Mouse (Mus musculus) liver, embryonic 15.5 days (tissue): ENCODE measurements at regions not wholly inside any gene's neighbourhood (a gene's known extent, or its start where the extent isn't known, plus 50 kb on each side); places are given as distances from the start of the nearest gene placed in this dataset.

Experiments used
- ATAC-seq: fragments of 200-750 bp; cut with Nextera tagmentation; 2 replicates; pipeline ENCODE4 v1.8.0; 2017; ENCODE audit warnings: moderate number of reproducible peaks, mild to moderate bottlenecking, moderate library complexity; ENCODE audit not compliant: insufficient read depth
- H3K27ac ChIP-seq: fragments of 300-500 bp; sonication (generic); replicated peaks from 2 replicates; pipeline ENCODE4 v1.5.1; 2015; ENCODE audit warnings: mild to moderate bottlenecking, inconsistent platforms
- H3K27me3 ChIP-seq: fragments of 300-500 bp; sonication (generic); 2 replicates; pipeline ENCODE4 v1.6.1; 2015; ENCODE audit warnings: mild to moderate bottlenecking, inconsistent platforms
- H3K36me3 ChIP-seq: fragments of 300-500 bp; sonication (generic); replicated peaks from 2 replicates; pipeline ENCODE4 v1.6.1; 2015; ENCODE audit warnings: moderate library complexity, mild to moderate bottlenecking, inconsistent platforms
- H3K4me1 ChIP-seq: fragments of 300-500 bp; sonication (generic); replicated peaks from 2 replicates; pipeline ENCODE4 v1.6.1; 2015; ENCODE audit warnings: inconsistent platforms
- H3K4me2 ChIP-seq: fragments of 300-500 bp; sonication (generic); 2 replicates; pipeline ENCODE4 v1.6.1; 2015; ENCODE audit warnings: moderate library complexity, mild to moderate bottlenecking, inconsistent platforms
- H3K4me3 ChIP-seq: fragments of 300-500 bp; sonication (generic); replicated peaks from 2 replicates; pipeline ENCODE4 v1.5.1; 2015; ENCODE audit warnings: mild to moderate bottlenecking, inconsistent platforms
- H3K9ac ChIP-seq: fragments of 300-500 bp; sonication (generic); 2 replicates; pipeline ENCODE4 v1.6.1; 2015; ENCODE audit warnings: moderate library complexity, mild to moderate bottlenecking, inconsistent platforms
- H3K9me3 ChIP-seq: fragments of 300-500 bp; sonication (generic); replicated peaks from 2 replicates; pipeline ENCODE4 v1.6.1; 2016; ENCODE audit warnings: inconsistent platforms
- WGBS: fragments of 180-500 bp; shearing (Covaris S2); methylation state at CpG from one replicate; pipeline ENCODE4 v1.1.7; 2015; ENCODE audit warnings: mixed read lengths; ENCODE audit not compliant: insufficient replicate concordance; 5-methylcytosine and 5-hydroxymethylcytosine counted together

- H3K36me3 ChIP-seq: no peaks in the 10 kb centered on the region
- no peaks in the 10 kb centered on the region for H3K9me3 ChIP-seq
- whole genome bisulfite sequencing: 62% methylated on average over 3 of the region's 3 CpGs
- no peak overlapping the region for H3K9ac ChIP-seq
- no peak overlapping the region for H3K4me3 ChIP-seq
- H3K4me2 ChIP-seq: no peak overlapping the region
- H3K27me3 ChIP-seq: no peaks in the 10 kb centered on the region
- no peak for ATAC-seq
- H3K4me1 ChIP-seq: no peaks in the 10 kb centered on the region
- H3K27ac ChIP-seq: no peak overlapping the region
Measured at GRCm38 (mm10) chr4:31728149-31728516, 235.8 kb upstream of the Map3k7 start.

GRCm38 (mm10) chr4:31743776-31744175, 220.1 kb upstream of the Map3k7 start:
- H3K27me3 ChIP-seq: no peaks in the 10 kb centered on the region
- H3K36me3 ChIP-seq: no peaks in the 10 kb centered on the region
- no peaks in the 10 kb centered on the region for H3K4me1 ChIP-seq
- H3K4me2 ChIP-seq: no peak overlapping the region
- H3K27ac ChIP-seq: no peak overlapping the region
- H3K9ac ChIP-seq: no peak overlapping the region
- H3K9me3 ChIP-seq: no peaks in the 10 kb centered on the region
- 55% methylated on average over 3 of the region's 3 CpGs for WGBS
- no peak overlapping the region for H3K4me3 ChIP-seq
- no peak for ATAC-seq

- no peaks in the 10 kb centered on the region for H3K4me1 ChIP-seq
- H3K9ac ChIP-seq: no peak overlapping the region
- no peak overlapping the region for H3K27ac ChIP-seq
- no peaks in the 10 kb centered on the region for H3K27me3 ChIP-seq
- H3K4me3 ChIP-seq: no peak overlapping the region
- H3K9me3 ChIP-seq: no peaks in the 10 kb centered on the region
- 66% methylated on average over 4 of the region's 4 CpGs for WGBS
- H3K4me2 ChIP-seq: no peak overlapping the region
- no peaks in the 10 kb centered on the region for H3K36me3 ChIP-seq
- no peak for ATAC-seq
Measured at GRCm38 (mm10) chr4:31744431-31744830, 219.5 kb upstream of the Map3k7 start.

GRCm38 (mm10) chr4:31753677-31754312, 210.1 kb upstream of the Map3k7 start:
- no peak overlapping the region for H3K4me3 ChIP-seq
- no peaks in the 10 kb centered on the region for H3K4me1 ChIP-seq
- H3K4me2 ChIP-seq: no peak overlapping the region
- no peaks in the 10 kb centered on the region for H3K27me3 ChIP-seq
- ATAC-seq: no peak
- no peaks in the 10 kb centered on the region for H3K36me3 ChIP-seq
- H3K9ac ChIP-seq: no peak overlapping the region
- WGBS: 68% methylated on average over 5 of the region's 5 CpGs
- no peak overlapping the region for H3K27ac ChIP-seq
- no peaks in the 10 kb centered on the region for H3K9me3 ChIP-seq

- H3K27me3 ChIP-seq: no peaks in the 10 kb centered on the region
- no peak overlapping the region for H3K4me3 ChIP-seq
- no peaks in the 10 kb centered on the region for H3K36me3 ChIP-seq
- H3K9me3 ChIP-seq: no peaks in the 10 kb centered on the region
- no peak overlapping the region for H3K4me2 ChIP-seq
- no peak overlapping the region for H3K9ac ChIP-seq
- no peak for ATAC-seq
- H3K4me1 ChIP-seq: no peaks in the 10 kb centered on the region
- 16% methylated on average over 1 of the region's 1 CpGs for WGBS
- H3K27ac ChIP-seq: no peak overlapping the region
Measured at GRCm38 (mm10) chr4:31757126-31757525, 206.8 kb upstream of the Map3k7 start.

- Histone ChIP-seq H3K4me2 (no peak overlapping the region), H3K9me3 (no peaks in the 10 kb centered on the region), H3K9ac (no peak overlapping the region), H3K4me1 (no peaks in the 10 kb centered on the region), H3K4me3 (no peak overlapping the region), H3K27ac (no peak overlapping the region), H3K36me3 (no peaks in the 10 kb centered on the region), H3K27me3 (no peaks in the 10 kb centered on the region)
- WGBS: 55% methylated on average over 4 of the region's 4 CpGs
- no peak for ATAC-seq
Measured at GRCm38 (mm10) chr4:31760116-31760515, 203.8 kb upstream of the Map3k7 start.

- H3K36me3 ChIP-seq: no peaks in the 10 kb centered on the region
- H3K27ac ChIP-seq: no peak overlapping the region
- no peak for ATAC-seq
- H3K9me3 ChIP-seq: no peaks in the 10 kb centered on the region
- H3K9ac ChIP-seq: no peak overlapping the region
- H3K27me3 ChIP-seq: no peaks in the 10 kb centered on the region
- WGBS: 46% methylated on average over 7 of the region's 7 CpGs
- H3K4me1 ChIP-seq: no peaks in the 10 kb centered on the region
- H3K4me2 ChIP-seq: no peak overlapping the region
- no peak overlapping the region for H3K4me3 ChIP-seq
Measured at GRCm38 (mm10) chr4:31762199-31762598, 201.7 kb upstream of the Map3k7 start.

- Histone ChIP-seq H3K27me3 (no peaks in the 10 kb centered on the region), H3K9ac (no peak overlapping the region), H3K4me2 (no peak overlapping the region), H3K27ac (no peak overlapping the region), H3K36me3 (no peaks in the 10 kb centered on the region), H3K4me3 (no peak overlapping the region), H3K9me3 (no peaks in the 10 kb centered on the region), H3K4me1 (no peaks in the 10 kb centered on the region)
- 67% methylated on average over 6 of the region's 6 CpGs for WGBS
- ATAC-seq: no peak
Measured at GRCm38 (mm10) chr4:31768026-31768626, 195.8 kb upstream of the Map3k7 start.

- Histone ChIP-seq H3K4me3 (no peak overlapping the region), H3K36me3 (no peaks in the 10 kb centered on the region), H3K27ac (no peak overlapping the region), H3K4me2 (no peak overlapping the region), H3K9me3 (no peaks in the 10 kb centered on the region), H3K9ac (no peak overlapping the region), H3K4me1 (no peaks in the 10 kb centered on the region), H3K27me3 (no peaks in the 10 kb centered on the region)
- WGBS: 68% methylated on average over 4 of the region's 4 CpGs
- no peak for ATAC-seq
Measured at GRCm38 (mm10) chr4:31769325-31769724, 194.6 kb upstream of the Map3k7 start.

GRCm38 (mm10) chr4:31786284-31786683, 177.6 kb upstream of the Map3k7 start:
- Histone ChIP-seq H3K4me1 (no peaks in the 10 kb centered on the region), H3K4me3 (no peak overlapping the region), H3K9me3 (no peaks in the 10 kb centered on the region), H3K9ac (no peak overlapping the region), H3K4me2 (no peak overlapping the region), H3K27me3 (no peaks in the 10 kb centered on the region), H3K36me3 (no peaks in the 10 kb centered on the region), H3K27ac (no peak overlapping the region)
- no peak for ATAC-seq
- whole genome bisulfite sequencing: 72% methylated on average over 1 of the region's 1 CpGs

GRCm38 (mm10) chr4:31817574-31818240, 146.2 kb upstream of the Map3k7 start:
- no peak for ATAC-seq
- H3K4me3 ChIP-seq: no peak overlapping the region
- H3K27me3 ChIP-seq: no peaks in the 10 kb centered on the region
- H3K36me3 ChIP-seq: no peaks in the 10 kb centered on the region
- no peak overlapping the region for H3K4me2 ChIP-seq
- WGBS: 65% methylated on average over 3 of the region's 3 CpGs
- no peaks in the 10 kb centered on the region for H3K9me3 ChIP-seq
- H3K27ac ChIP-seq: no peak overlapping the region
- H3K9ac ChIP-seq: no peak overlapping the region
- H3K4me1 ChIP-seq: no peaks in the 10 kb centered on the region
